Mouse (Mus musculus) MEL (cell line): ENCODE measurements at regions not wholly inside any gene's neighbourhood (a gene's known extent, or its start where the extent isn't known, plus 50 kb on each side); places are given as distances from the start of the nearest gene placed in this dataset.

ENCODE experiments used
- DNase-seq: peaks from one replicate; pipeline ENCODE4 v3.0.0; 2011; ENCODE audit warnings: low read depth, low spot score
- H3K27ac ChIP-seq: 2 replicates; pipeline ENCODE4 v1.5.1; 2012; ENCODE audit warnings: low read depth, mild to moderate bottlenecking, control low read depth, low read length, moderate library complexity; ENCODE audit not compliant: control insufficient read depth
- H3K27me3 ChIP-seq, 2 experiments: fragments of 150-350 bp in 1 of 2; sonication (generic) in 1 of 2; 2 replicates each; pipeline ENCODE4 v1.6.1; 2012; ENCODE audit warnings: low read length in 2 of 2, mild to moderate bottlenecking in 2 of 2, improper control_type of control experiment in 1 of 2, moderate library complexity in 1 of 2; ENCODE audit not compliant: insufficient read depth in 2 of 2, control insufficient read depth in 1 of 2
- H3K36me3 ChIP-seq, 2 experiments: 2 replicates each; pipeline ENCODE4 v1.6.1; 2012 to 2014; ENCODE audit warnings: low read length in 2 of 2, improper control_type of control experiment in 1 of 2, inconsistent platforms in 1 of 2, mild to moderate bottlenecking in 1 of 2; ENCODE audit not compliant: insufficient read depth in 2 of 2, control insufficient read depth in 1 of 2
- H3K4me1 ChIP-seq, 2 experiments: fragments of 150-350 bp in 1 of 2; sonication (generic) in 1 of 2; 2 replicates each; pipeline ENCODE4 v1.6.1; 2012; ENCODE audit warnings: low read length in 2 of 2, improper control_type of control experiment in 1 of 2, mild to moderate bottlenecking in 1 of 2; ENCODE audit not compliant: insufficient read depth in 2 of 2, control insufficient read depth in 1 of 2
- H3K4me3 ChIP-seq, 2 experiments: fragments of 150-350 bp in 1 of 2; sonication (generic) in 1 of 2; 2 replicates each; pipeline ENCODE4 v1.5.1; 2012; ENCODE audit warnings: low read depth in 2 of 2, low read length in 2 of 2, mild to moderate bottlenecking in 2 of 2, moderate library complexity in 2 of 2, control low read depth in 1 of 2, improper control_type of control experiment in 1 of 2; ENCODE audit not compliant: control insufficient read depth in 1 of 2, insufficient read depth in 1 of 2
- H3K79me2 ChIP-seq: 2 replicates; pipeline ENCODE4 v1.6.1; 2012; ENCODE audit warnings: mild to moderate bottlenecking, low read length, moderate library complexity; ENCODE audit not compliant: control insufficient read depth, poor library complexity, insufficient read depth
- H3K9ac ChIP-seq: 2 replicates; pipeline ENCODE4 v1.6.1; 2012; ENCODE audit warnings: low read depth, mild to moderate bottlenecking, control low read depth, low read length, moderate library complexity; ENCODE audit not compliant: control insufficient read depth, poor library complexity, severe bottlenecking
- H3K9me3 ChIP-seq: fragments of 150-350 bp; sonication (generic); replicated peaks from 2 replicates; pipeline ENCODE4 v1.6.1; 2012; ENCODE audit warnings: mild to moderate bottlenecking, low read length, improper control_type of control experiment, moderate library complexity; ENCODE audit not compliant: insufficient read depth
- BHLHE40 ChIP-seq: IDR thresholded peaks from 2 replicates; pipeline ENCODE4 v1.6.1; 2012; ENCODE audit warnings: low read depth, mild to moderate bottlenecking, inconsistent platforms, low read length, improper control_type of control experiment, borderline replicate concordance
- CHD1 ChIP-seq: IDR thresholded peaks from 2 replicates; pipeline ENCODE4 v1.6.1; 2012; ENCODE audit warnings: low read depth, mild to moderate bottlenecking, inconsistent platforms, low read length, improper control_type of control experiment
- CHD2 ChIP-seq: IDR thresholded peaks from 2 replicates; pipeline ENCODE4 v1.6.1; 2011; ENCODE audit warnings: low read length, improper control_type of control experiment
- CTCF ChIP-seq, 3 experiments: IDR thresholded peaks in 2 of 3; conservative IDR thresholded peaks in 1 of 3; 2 replicates each; pipeline ENCODE4 v1.5.1; 2011 to 2012; ENCODE audit warnings: low read length in 3 of 3, low read depth in 2 of 3, mild to moderate bottlenecking in 2 of 3, improper control_type of control experiment in 1 of 3, inconsistent platforms in 1 of 3, mixed read lengths in 1 of 3, moderate library complexity in 1 of 3; ENCODE audit not compliant: control insufficient read depth in 1 of 3, insufficient read depth in 1 of 3, poor library complexity in 1 of 3, severe bottlenecking in 1 of 3
- E2F4 ChIP-seq: IDR thresholded peaks from 2 replicates; pipeline ENCODE4 v1.6.1; 2011; ENCODE audit warnings: low read depth, low read length, improper control_type of control experiment, borderline replicate concordance
- EP300 ChIP-seq, 2 experiments: IDR thresholded peaks; 2 replicates each; pipeline ENCODE4 v1.6.1; 2011; ENCODE audit warnings: improper control_type of control experiment in 2 of 2, low read length in 2 of 2, low read depth in 1 of 2, mild to moderate bottlenecking in 1 of 2
- ETS1 ChIP-seq: IDR thresholded peaks from 2 replicates; pipeline ENCODE4 v1.6.1; 2012; ENCODE audit warnings: low read depth, mild to moderate bottlenecking, inconsistent platforms, low read length, improper control_type of control experiment, moderate library complexity
- MAFK ChIP-seq: IDR thresholded peaks from 2 replicates; pipeline ENCODE4 v1.6.1; 2011; ENCODE audit warnings: low read depth, mild to moderate bottlenecking, low read length, improper control_type of control experiment, borderline replicate concordance
- MAX ChIP-seq: IDR thresholded peaks from 2 replicates; pipeline ENCODE4 v1.6.1; 2011; ENCODE audit warnings: low read length, improper control_type of control experiment
- MAZ ChIP-seq: IDR thresholded peaks from 2 replicates; pipeline ENCODE4 v1.6.1; 2012; ENCODE audit warnings: low read depth, mild to moderate bottlenecking, inconsistent platforms, low read length, improper control_type of control experiment
- MYB ChIP-seq: IDR thresholded peaks from 2 replicates; pipeline ENCODE4 v1.6.1; 2011; ENCODE audit warnings: mild to moderate bottlenecking, low read depth, low read length, improper control_type of control experiment
- MYC ChIP-seq: IDR thresholded peaks from 2 replicates; pipeline ENCODE4 v1.6.1; 2011; ENCODE audit warnings: low read depth, mild to moderate bottlenecking, low read length, improper control_type of control experiment, moderate library complexity
- POLR2A ChIP-seq, 2 experiments: IDR thresholded peaks; 2 replicates each; pipeline ENCODE4 v1.6.1; 2011 to 2012; ENCODE audit warnings: low read length in 2 of 2, mild to moderate bottlenecking in 2 of 2, control low read depth in 1 of 2, improper control_type of control experiment in 1 of 2, low read depth in 1 of 2, moderate library complexity in 1 of 2; ENCODE audit not compliant: control insufficient read depth in 1 of 2, insufficient read depth in 1 of 2, poor library complexity in 1 of 2
- POLR2AphosphoS2 ChIP-seq: IDR thresholded peaks from 2 replicates; pipeline ENCODE4 v1.6.1; 2011; ENCODE audit warnings: low read length, improper control_type of control experiment
- POLR2AphosphoS5 ChIP-seq: IDR thresholded peaks from 2 replicates; pipeline ENCODE4 v1.6.1; 2012; ENCODE audit warnings: low read depth, borderline replicate concordance, mild to moderate bottlenecking, inconsistent platforms, low read length, moderate library complexity, mixed read lengths
- RAD21 ChIP-seq: IDR thresholded peaks from 2 replicates; pipeline ENCODE4 v1.6.1; 2011; ENCODE audit warnings: mild to moderate bottlenecking, low read depth, low read length, improper control_type of control experiment
- RCOR1 ChIP-seq: IDR thresholded peaks from 2 replicates; pipeline ENCODE4 v1.6.1; 2012; ENCODE audit warnings: low read depth, mild to moderate bottlenecking, inconsistent platforms, low read length, improper control_type of control experiment
- SIN3A ChIP-seq: IDR thresholded peaks from 2 replicates; pipeline ENCODE4 v1.6.1; 2012; ENCODE audit warnings: low read length, improper control_type of control experiment, inconsistent platforms
- TAL1 ChIP-seq: IDR thresholded peaks from 2 replicates; pipeline ENCODE4 v1.6.1; 2012; ENCODE audit warnings: mild to moderate bottlenecking, inconsistent platforms, low read length, moderate library complexity, mixed read lengths
- TCF12 ChIP-seq: IDR thresholded peaks from 2 replicates; pipeline ENCODE4 v1.6.1; 2014; ENCODE audit warnings: low read depth, mild to moderate bottlenecking, inconsistent platforms, low read length, improper control_type of control experiment, moderate library complexity
- UBTF ChIP-seq: IDR thresholded peaks from 2 replicates; pipeline ENCODE4 v1.6.1; 2012; ENCODE audit warnings: low read depth, mild to moderate bottlenecking, inconsistent platforms, low read length, improper control_type of control experiment, moderate library complexity, borderline replicate concordance; ENCODE audit not compliant: insufficient read depth
- USF1 ChIP-seq: IDR thresholded peaks from 2 replicates; pipeline ENCODE4 v1.6.1; 2014; ENCODE audit warnings: low read depth, mild to moderate bottlenecking, inconsistent platforms, low read length, improper control_type of control experiment, moderate library complexity
- ZC3H11A ChIP-seq: IDR thresholded peaks from 2 replicates; pipeline ENCODE4 v1.6.1; 2012; ENCODE audit warnings: low read depth, mild to moderate bottlenecking, inconsistent platforms, low read length, improper control_type of control experiment
- ZKSCAN1 ChIP-seq: IDR thresholded peaks from 2 replicates; pipeline ENCODE4 v1.6.1; 2012; ENCODE audit warnings: low read depth, mild to moderate bottlenecking, inconsistent platforms, low read length, improper control_type of control experiment, moderate library complexity
- ZMIZ1 ChIP-seq: IDR thresholded peaks from 2 replicates; pipeline ENCODE4 v1.6.1; 2012; ENCODE audit warnings: low read depth, mild to moderate bottlenecking, inconsistent platforms, low read length, improper control_type of control experiment, moderate library complexity

DNA sequence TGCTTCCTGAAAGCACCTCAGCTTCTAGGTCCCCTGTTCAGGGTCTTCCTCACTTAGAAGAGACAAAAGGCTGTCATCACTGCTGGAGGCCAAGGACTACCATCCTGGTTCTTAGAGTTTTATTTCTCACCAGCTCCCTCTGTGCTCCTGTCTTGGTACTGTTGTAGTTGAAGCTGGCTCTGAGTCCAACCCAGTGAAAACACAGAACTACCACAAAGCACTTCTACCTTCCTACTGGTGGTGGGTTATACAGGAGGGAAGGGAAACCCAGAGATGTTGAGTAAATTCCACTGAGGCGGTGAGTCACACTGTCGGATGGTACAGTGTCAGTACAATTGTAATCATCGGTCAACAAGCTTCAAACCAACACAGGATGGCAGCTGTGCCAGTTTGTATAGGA is 120.3 kb upstream of the 9330182O14Rik start:
- no peaks in the 10 kb centered on the region; a peak in 1 of 4 replicates for H3K4me1 ChIP-seq
- no peaks in the 10 kb centered on the region for H3K79me2 ChIP-seq
- no peak overlapping the region for H3K27ac ChIP-seq
- H3K27me3 ChIP-seq: peaks cover 0 to 1% of the 10 kb centered on the region in 2 experiments; a peak in 2 of 4 replicates
- H3K9me3 ChIP-seq: no peaks in the 10 kb centered on the region
- H3K9ac ChIP-seq: no peak overlapping the region
- H3K36me3 ChIP-seq: no peaks in the 10 kb centered on the region
- no peak overlapping the region for H3K4me3 ChIP-seq
- TF ChIP-seq RAD21 (no peak), E2F4 (no peak), ZKSCAN1 (no peak), ETS1 (no peak), EP300 (IDR thresholded peaks at IDR 0.05; ENCODE audit: low read depth in 1 of 2, low read length in 2 of 2) (no peak), SIN3A (no peak), TCF12 (no peak), BHLHE40 (no peak), MYB (no peak), UBTF (no peak), RCOR1 (no peak), MAFK (no peak), POLR2A (IDR thresholded peaks at IDR 0.05; ENCODE audit: control insufficient read depth in 1 of 2, insufficient read depth in 1 of 2, low read depth in 1 of 2, low read length in 2 of 2, poor library complexity in 1 of 2) (no peak), CTCF (IDR thresholded peaks at IDR 0.05 in 2 of 3, conservative IDR thresholded peaks at IDR 0.05 in 1 of 3; ENCODE audit: control insufficient read depth in 1 of 3, insufficient read depth in 1 of 3, low read depth in 2 of 3, low read length in 3 of 3, poor library complexity in 1 of 3, severe bottlenecking in 1 of 3) (no peak), CHD2 (no peak), USF1 (no peak), POLR2AphosphoS5 (no peak)
- DNase-seq: no peak

DNA sequence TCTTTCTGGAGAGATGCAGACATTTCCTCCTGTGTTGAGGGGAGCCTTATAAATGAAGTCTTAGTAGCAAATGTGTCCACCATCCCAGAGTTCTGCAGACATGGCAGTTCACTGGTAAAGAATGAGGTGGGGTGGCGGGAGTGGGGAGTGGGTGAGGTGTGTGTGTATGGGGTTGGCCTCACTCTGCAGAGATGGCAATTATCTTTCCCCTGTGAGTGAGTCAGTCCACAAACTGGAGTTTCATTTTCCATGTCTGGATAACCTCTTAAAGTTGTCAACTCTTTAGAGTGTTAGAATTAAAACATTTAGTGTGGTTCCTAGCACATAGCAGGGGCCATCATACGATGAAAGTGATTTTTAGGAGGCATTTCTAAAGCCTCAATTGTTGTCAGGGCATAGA is 117.1 kb upstream of the 9330182O14Rik start:
- H3K27me3 ChIP-seq: peaks cover 0 to 1% of the 10 kb centered on the region in 2 experiments; a peak in 2 of 4 replicates
- no peak overlapping the region for H3K9ac ChIP-seq
- TF ChIP-seq ZC3H11A (no peak), RAD21 (no peak), TAL1 (no peak), BHLHE40 (no peak), MAX (no peak), TCF12 (no peak), MYC (no peak), MAZ (no peak), CHD1 (no peak), ZMIZ1 (no peak), POLR2AphosphoS2 (no peak)
- no peak overlapping the region for H3K4me3 ChIP-seq
- no peak for DNase-seq
- H3K27ac ChIP-seq: no peak overlapping the region
- no peaks in the 10 kb centered on the region for H3K79me2 ChIP-seq
- no peaks in the 10 kb centered on the region; a peak in 1 of 4 replicates for H3K4me1 ChIP-seq
- H3K36me3 ChIP-seq: no peaks in the 10 kb centered on the region
- H3K9me3 ChIP-seq: no peaks in the 10 kb centered on the region
